Mouse (Mus musculus) 3134 (cell line): ENCODE data around the gene Ssr1.

ENCODE experiments used
- DNase-seq: peaks from one replicate; pipeline ENCODE4 v3.0.0-alpha.2; 2011; ENCODE audit warnings: low spot score; ENCODE audit not compliant: insufficient read length; ENCODE audit errors: extremely low read depth

Ssr1 gene

DNA sequence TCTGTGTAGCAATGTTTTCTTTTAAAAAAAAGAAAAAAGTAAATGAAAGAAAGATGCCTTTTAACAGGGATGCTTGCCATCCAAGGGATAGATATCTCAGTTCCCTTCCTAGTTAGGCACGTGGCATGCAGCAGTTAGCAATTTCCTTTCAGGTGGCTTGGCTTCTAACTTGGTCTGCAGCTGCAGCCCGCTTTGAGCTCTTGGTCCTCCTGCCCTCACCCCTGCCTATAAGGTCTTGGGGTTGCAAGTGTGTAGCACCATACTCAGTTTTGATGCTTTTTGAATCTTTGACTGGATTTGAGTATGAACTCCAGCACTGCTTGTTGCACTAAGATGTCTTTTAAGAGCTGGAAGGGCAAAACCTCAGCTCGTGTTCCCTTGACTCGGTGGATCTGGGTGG is 70.9 kb downstream of the Ssr1 start:
- DNase-seq: no peak

DNA sequence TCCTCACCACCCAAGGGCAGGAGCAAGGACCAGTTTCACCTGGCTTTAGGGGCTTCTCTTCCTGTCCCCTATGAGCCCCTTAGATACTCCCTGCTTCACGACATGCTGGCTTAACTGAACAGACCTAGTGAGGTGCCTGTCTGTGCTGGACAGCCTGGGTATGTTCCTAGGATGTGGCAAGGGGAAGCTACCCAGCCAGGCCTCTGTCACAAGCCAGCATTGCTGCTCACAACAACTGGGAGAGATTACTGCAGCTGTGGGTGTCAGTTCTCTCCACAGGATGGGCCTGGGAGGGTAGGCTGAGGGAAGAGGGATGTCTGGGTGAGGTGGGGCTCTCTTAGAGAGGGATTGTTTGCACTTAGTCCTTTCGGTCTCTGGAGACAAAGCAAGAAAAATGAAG is 73.3 kb downstream of the Ssr1 start:
- no peak for DNase-seq

DNA sequence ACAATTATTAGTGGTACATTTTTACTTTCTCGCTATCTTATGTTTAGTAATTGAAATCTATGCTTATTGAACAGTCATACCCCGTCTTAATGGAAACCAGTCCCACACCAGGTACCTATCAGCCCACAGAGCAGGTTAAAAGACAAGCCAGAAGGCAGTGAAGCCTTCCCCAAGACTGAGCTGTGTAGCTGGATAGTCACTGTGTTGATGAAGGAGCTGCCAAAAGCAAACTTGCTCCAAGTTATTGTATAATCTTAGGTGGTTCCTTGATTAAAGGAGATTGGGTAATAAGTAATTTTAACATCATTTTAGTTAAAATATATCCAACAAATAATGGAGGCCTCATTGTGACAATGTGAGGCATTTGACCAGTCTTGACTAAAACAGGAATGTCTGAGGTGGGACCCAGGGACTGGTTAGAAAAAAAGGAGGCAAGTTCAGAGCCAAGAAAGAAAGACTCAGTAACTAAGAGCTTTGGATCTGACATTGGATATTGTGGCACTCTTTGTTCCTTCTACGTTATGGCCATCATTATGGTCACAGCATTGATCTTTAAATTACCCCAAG is 74.2 kb downstream of the Ssr1 start:
- DNase-seq: no peak

DNA sequence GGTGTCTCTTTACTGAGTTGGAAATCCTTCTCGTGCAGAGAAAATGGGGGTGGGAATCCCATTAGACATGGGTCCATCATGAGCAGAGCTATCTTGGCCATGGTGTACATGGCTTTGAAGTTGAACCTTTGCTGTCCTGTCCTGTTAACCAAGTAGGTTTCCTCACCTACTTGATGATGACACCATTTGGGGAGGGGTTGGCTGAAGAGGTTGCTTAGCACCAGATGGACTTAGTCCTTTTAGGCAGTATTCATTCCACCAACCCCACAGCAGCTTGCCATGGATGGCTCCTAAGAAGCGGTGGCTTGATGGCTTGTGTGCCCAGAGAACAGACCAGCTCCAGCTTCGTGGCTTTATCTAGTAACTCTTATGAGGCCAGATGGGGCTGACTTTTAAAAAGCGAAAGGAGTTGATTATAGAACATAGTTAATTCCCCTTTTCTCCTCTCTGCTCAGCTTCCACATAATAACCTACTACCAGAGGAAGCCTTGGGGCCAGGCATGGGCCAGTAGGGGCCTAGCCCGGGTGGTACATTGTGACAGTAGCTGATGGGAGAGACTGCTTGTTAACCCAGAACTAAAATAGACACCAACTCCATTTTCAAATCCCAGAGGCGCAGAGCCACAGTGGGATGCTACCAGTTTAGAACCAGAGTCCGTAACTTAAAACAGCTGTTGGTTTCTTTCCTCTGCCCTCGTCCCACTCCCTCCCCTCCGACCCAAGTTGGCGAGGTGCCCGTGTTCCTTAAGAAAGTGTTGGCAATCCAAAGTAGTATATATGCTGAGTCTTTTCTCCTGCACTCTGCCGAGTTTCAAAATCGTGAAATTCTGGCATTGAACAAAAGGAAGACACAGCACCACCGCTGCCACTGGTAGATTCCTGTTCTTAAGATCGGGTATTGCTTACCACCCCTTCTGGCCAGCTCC is 75.4 kb downstream of the Ssr1 start:
- DNase-seq: no peak
